Mouse (Mus musculus) CD4-positive, CD25-positive, alpha-beta regulatory T cell, adult 2 months (primary cell): ENCODE measurements at regions not wholly inside any gene's neighbourhood (a gene's known extent, or its start where the extent isn't known, plus 50 kb on each side); places are given as distances from the start of the nearest gene placed in this dataset.

ENCODE experiments used
- DNase-seq: peaks from one replicate; pipeline ENCODE4 v3.0.0-alpha.2; 2012; ENCODE audit warnings: low read depth, low spot score

DNA sequence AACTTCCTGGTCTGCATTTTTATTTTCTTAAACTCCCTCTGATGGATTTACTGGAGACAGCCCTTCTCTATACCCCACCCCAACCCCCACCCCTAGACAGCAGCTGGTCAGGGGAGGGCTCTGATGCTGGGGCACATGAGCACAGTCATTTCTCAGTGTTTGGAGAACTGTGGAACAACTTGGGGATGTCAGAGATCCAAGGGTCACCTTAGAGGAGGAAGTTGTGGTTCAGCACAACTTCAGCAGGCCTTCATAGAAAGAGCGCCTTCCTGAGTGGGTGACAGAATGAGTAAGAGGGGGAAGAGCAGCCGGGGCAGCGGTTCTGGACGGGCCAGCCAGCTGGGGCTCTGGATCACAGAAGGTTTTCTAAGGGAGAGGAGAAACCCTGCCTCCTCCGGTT lies 298.2 kb upstream of the Stt3b start:
- DNase-seq = peak; percentile 18

DNA sequence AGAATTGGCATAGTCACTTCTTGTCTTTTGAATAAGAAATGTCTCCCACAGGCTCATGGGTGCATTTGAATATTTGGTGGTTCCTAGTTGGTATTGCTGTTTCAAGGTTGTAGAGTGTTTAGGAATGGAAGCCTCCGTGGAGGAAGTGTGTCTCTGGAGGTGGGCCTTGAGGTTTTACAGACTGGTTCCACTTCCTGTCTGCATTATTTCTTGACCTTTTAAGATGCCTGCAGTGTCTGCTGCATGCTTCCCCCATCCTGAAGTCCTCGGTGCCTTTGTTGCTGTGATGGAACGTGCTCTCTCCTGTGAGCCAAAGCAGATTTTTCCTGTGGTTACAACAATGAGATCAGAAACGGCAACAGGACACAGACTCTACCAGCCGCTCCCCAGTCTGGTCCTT lies 299.4 kb upstream of the Gadl1 start:
- DNase-seq = peak; percentile 53

DNA sequence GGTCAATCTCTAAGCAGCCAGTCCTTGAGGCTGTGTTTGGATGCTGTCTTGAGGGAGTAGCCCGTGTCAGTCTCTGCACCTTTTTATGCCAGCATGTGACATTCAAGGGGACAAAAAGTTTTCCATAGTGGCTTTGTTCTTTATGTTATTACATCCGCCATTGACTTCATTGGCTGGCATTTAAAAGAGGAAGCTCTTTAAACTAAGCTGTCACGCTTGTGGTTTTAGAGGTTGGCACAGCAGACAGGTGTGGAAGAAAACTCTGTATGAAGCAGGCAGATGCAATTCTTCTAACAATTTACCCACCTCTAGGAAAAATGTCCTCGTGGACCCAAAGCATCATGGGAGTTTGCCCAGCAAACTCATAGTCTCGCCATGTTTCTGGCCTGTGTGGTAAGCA lies 297.5 kb upstream of the Gadl1 start:
- peak; percentile 84 for DNase-seq

DNA sequence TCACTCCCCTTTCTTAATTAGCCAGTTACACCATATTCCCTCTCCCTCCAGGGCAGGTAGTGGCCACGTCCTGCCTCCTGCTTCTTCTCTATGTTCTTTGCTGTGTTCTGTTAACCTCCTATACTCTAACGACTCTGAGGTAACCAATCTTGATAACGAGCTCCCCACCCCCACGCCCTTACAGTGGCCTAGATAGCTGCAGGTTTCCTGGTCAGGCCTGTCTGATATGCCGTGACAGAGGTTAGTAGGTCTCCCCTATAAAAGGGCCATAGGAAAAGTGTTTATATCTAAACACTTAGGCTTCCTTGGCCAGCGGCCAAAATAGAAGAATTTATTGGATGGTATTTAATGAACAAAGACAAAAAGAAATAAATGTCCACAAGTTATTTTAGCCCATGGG lies 296.3 kb upstream of the Gadl1 start:
- DNase-seq = peak; percentile 20

DNA sequence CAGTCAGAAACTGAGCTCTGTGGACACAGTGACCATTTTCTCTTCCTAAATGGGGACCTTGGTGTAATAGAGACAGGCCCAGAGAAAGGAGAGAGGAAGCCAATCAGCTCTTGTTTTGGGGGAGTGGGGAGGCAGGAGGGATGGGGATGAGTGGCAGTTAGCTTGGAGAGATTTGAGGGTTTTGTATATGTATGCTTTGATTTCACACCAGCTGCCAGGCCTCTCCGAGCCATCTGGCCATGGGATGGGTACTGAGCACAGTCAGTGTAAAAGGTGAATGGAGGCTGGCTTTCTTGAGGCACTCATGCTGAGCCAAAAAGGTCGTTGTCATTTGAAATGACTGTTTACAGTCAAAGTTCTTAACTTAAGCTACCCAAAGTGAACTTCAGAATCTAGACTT lies 295.2 kb upstream of the Gadl1 start:
- no peak for DNase-seq

DNA sequence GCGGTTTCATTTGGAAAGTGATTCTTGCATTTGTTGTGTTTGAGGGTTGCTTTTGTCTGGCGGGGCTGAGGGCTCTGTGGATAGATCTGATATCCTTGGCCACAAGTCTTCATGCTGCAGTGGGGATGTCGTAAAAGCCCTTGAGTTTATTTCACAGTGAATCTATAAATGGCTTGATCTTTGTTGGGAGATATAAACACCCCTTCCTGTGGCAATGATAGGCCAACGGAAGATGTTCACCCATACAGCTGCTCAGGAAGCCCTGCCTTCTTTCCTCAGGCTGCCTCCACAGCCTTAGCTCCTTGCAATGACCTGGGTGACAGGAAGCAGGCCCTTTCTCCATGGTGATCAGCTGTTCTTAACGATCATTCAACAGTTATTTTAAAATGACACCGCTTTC lies 291.3 kb upstream of the Gadl1 start:
- peak; percentile 59 for DNase-seq

DNA sequence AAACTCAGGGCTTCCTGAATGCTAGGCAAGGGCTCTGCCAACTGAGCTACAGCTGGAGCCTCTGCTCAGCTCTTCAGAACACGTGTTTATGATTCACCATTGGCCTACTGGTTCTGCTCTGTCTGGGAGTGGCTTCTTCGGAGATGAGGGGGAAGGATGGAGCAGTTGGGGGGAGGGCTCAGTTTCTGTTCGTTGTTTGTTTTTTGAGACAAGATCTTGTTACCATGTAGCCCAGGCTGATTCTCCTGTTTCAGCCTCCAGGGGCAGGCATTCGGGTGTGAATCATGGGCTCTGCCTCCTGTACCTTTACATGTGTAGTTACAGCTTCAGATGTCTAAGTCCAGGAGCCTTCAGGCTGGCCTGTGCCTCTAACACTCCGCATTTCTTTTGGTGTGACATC lies 285.3 kb upstream of the Gadl1 start:
- DNase-seq = peak; percentile 93

DNA sequence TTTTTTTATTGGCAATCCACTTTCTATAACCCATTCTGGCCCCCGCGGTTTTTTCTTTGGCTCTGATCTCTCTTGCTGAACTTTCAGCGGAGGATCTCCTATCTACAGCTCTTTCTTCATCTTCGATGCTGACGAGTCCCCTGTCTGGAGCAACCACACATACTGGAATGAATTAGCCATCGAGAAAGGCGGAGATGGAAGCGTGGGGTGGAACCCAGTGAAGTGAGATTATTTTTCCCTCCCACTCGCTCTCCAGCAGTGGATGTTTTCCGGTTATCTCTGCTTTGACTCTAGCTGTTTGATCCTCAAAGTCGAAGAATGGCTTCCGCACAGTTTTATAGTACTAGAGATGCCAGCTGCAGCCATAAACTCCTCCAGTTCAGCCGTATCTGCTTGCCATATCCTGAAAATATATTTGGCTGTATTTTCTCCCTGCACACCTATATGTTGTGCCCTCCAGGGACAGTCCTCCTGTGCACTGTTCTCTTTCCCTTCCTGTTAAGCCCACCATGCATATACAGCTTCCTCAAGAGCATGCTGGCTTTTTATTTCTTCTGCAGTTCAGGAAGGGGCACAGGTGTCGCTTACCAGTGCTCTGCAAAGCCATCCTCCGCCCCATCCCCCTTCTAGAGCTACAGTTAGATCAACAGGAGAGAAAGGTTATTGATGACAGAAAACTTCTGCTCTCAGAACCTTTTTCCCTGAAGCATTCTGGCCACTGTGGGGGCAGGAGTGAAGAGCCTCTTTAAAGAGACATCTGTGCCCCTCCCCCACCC lies 284.3 kb upstream of the Gadl1 start:
- peak; percentile 56 for DNase-seq

DNA sequence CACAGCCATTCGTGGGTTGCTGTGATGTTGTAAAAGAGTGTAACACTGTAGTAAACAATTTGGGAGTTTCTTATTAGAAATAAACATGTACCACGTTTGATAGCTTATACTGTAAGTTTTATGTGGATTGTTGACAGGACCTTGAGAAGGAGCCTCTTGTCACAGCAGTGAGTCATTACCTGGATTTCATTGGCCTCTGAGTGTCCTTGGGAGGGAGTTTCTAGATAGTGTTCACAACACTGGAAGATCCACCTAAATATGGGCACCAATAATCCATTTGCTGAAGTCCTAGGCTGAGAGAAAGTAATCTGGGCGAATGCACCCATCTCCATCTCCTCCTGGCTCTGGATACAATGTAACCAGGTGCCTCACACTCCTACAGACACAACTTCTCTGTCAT lies 281.7 kb upstream of the Gadl1 start:
- DNase-seq = no peak

DNA sequence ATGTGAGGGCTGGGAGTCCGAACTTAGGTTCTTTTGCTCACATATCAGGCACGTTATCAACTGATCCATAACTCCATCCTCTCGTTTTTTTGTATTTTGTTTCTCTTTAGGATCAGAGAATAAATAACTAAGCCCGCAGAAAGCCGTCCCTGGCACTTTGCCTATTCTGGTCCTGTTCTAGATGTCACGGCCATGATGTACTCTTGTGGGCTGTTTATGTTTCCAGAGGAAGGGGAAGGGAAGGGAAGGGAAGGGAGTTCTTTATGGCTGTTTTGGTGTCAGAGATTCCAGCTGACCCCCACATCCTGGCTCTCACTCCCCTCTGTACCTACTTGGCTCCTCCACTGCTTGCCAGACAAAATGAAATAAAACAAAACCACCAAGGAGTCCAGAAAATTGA lies 272.1 kb upstream of the Gadl1 start:
- no peak for DNase-seq

DNA sequence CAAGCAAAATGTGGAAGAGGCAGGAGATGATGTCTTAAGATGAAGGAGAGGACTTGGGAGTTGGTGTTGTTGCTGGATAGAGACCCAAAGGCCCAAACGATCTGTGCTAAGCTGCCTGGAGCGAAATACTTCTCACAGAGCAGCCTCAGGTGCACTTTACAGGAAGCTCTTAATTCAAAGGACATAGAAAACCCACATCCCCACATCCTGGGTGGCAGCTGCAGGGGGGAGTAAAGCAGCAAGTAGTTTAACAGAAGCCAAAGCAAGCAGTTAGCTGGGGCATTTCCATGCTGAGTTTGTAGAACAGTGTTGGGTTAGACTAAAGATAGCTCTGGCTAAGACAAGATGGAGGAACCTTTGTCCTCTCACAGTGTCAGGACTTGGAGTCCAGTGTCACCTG lies 268.5 kb upstream of the Gadl1 start:
- peak; percentile 27 for DNase-seq

DNA sequence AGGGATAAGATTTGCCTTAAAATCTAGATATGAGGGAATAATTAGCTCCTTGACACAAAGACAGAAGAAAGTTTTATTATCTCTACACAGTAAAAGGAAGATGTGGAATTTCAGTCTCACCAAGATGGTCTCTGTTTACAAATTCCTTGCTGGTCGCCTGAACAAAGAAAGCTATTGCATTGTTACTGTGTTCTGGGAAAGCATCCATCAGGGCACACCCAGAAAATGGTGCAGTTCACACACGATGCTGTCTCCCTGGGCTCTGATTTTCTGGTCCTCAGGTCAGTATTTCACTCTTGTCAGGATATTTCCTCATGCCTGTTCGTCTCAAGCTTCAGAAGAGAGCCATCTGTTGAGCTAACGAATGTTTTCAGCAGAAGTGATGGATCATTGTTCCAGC lies 267.2 kb upstream of the Gadl1 start:
- DNase-seq = no peak

DNA sequence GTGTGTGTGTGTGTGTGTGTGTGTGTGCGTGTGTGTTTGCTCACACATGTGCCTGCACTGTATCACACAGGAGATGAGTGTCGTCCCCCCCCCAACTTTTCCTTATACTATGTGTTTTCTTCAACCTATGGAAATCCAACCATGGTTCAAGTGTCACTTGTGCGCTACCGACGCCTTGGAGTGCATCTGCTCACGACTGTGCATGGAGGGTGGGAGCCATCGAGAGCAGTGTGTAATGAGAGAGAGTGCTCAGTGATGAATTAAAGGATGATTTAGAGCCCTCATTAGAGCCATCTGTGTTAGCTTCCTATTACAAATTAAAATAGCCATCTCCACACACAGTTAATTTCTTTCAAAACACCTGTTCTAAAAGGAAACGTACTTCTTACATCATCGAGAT lies 264.3 kb upstream of the Gadl1 start:
- no peak for DNase-seq

DNA sequence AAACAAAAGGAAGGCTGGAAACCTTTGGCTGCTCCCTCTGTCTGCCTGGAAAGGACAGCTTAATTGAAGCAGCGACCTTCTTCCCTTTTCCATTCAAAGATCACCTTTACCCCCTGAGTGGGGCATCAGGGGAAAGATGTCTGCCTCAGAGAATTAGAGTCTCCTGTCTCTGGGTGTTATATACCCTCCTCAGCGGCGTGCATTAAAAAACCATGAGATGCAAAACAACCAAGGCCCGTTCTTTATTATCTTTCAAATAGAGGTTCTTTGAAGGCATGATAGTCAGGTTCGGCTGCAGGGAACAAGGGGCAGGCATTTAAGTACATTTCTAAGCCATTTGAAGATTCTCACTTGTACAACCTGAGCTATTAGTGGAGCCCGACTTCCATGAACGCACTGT lies 263.0 kb upstream of the Gadl1 start:
- DNase-seq = no peak

DNA sequence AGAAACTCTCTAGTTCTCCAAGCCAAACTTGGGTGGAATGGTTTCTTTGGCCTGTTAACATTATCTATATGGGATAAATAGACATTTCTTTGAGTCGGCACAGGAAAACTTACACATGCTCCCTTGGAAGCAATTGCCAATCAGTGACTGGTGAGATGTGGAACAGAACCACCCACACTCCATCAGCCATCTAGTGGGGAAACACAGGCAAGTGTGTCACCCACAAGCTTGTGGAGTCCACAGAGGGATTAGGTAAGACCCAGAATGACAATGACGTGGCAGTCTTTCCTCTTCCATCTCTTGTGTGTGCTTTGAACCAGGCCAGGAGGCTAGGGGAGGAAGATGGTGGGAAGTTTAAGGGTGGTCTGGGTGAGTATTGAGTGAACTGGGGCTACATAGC lies 257.5 kb upstream of the Gadl1 start:
- no peak for DNase-seq

DNA sequence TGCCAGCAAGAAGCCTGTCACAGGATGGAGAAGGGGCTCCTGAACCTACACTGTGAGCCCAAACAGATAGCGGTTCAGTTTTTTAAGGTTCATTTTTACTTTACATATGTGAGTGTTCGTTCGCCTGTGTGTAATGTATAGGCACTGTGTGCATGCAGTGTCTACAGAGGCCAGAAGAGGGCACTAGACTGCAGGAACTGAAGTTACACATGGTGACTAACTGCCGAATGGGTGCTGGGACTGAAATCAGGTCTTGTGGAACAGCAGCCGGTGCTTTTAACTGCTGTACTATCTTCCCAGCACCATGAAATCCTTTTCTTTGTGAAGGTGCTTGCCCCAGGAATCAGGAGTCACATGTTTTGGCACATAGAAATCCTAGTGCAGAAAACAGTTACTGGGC lies 256.1 kb upstream of the Gadl1 start:
- peak; percentile 9 for DNase-seq

DNA sequence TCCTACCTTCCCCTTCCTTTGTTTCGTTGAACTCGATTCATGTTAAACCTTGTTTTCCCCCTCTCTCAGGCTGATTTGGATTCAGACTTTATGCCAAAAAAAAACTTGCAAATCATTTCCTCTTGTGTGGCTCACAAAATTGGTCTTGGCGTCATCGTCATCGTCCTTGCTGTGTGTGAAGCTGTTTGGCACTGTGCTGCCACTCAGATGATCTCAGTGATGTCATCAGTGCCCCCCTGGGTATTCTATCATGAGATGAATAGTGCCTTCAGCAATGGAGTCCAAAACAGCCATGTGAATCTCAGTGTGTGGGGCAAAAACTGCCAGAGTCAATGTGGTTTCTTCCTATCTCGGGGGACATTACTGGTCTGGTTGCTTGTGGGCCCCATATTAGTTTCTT lies 254.3 kb upstream of the Gadl1 start:
- DNase-seq = no peak

DNA sequence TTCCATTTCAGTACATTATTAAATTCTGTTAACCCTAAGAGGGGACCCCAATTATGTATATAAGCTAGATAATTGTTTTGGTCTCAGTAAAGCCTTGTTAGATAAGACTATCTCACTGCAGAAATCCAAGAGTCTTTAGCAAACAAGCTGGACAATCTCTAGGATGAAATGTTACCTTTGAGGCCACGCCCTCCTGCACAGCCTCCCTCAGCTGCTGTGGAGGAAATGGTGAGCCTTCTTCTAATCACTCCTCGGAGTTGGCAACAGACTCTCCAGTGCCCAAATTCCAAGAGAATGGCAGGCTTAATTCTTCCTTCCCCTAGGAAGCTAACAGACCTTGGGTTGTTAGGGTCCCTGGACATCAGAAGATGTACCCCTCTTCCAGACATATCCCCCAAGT lies 252.7 kb upstream of the Gadl1 start:
- no peak for DNase-seq

DNA sequence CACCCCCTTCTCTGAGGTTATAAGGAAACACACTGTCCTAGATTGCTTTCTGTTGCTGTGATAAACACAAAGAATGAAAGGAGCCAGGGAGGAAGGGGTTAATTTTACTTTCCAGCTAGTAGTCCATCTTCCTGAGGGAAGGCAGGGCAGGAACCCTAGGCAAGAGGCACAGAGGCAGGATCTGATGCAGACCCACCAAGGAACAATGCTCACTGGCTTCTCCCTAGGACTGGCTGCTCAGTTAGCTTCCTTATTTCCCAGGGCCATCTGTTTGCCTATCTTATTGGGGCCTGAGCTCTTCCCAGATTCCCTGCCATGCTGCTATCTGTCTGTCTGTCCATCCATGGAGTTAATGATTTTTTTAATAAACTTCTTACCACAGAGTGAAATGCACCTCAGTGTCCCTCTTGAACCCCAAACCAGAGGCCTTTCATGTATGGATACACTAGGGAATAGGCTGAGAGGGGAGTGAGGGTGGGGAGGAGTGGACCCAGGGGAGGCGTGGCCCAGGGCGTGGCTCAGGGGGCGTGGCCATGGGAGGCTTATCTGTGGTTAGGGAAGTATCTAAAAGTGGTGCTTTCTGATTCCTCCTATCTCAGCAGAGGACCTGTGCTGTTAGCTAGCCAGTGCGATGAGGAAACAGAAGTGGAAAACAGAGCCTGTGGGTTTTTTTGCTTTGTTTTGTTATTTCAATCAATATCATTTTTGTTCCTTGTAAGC lies 252.1 kb upstream of the Gadl1 start:
- DNase-seq = peak; percentile 29

DNA sequence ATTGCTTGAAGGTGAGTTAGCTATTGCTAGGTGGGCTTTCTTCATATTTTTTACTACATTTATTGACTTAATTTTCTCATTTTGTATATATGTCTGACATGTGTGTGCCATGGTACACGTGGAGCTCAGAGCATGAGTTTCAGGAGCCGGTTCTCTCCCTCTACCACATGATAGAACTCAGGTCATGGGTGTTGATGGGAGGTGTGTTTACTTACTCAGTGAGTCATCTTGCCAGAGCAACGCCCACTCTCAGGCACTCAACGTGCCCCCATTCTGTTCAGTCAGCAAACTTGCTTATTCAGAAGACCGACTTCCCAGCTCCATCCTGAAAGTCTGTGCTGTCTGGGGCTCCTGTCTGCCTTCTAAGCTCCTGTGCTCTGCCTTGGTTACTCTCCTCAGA lies 250.8 kb upstream of the Gadl1 start:
- DNase-seq = no peak

DNA sequence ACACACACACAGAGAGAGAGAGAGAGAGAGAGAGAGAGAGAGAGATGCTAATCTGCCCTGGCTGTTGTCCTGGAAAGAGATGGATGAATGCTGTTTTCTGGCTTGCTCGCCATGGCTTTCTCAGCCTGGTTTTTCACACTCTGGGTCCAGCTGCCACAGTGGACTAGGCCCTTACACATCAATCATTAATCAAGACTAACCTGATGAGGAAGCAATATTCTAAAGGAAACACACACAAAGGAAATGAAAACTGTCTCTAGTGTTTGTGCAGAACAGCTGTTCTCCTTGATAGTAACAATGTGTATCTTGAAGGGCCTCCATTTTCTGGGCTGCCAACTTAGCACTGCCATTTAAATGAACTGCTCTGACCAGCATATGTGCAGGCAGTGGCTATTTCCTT lies 248.9 kb upstream of the Gadl1 start:
- DNase-seq = no peak

DNA sequence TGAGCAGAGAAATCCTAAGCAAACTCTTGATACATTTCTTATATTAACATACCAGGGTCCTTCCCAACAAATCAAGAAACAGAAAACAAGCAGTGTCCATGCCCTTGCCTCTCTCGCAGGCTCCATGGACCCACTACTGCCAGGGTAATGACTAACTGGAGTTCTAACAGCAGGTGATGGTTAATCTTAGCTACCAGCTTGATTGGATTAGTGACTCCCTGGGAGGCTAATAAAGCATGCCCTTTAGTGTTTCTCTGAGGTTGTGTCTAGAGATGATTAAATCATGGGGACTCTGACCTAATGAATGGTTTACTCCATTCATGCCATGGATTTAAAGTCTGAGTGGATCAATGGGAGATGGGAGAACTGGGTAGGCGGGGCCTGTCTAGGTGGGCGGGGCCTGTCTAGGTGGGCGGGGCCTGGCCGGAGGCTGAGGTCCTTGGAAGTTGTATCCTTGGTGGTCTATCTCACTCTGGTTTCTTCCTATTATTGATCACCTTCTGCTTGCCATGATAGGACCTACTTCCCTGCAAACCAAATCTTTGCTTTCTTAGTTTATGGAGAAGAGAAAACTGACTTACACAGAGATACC lies 247.3 kb upstream of the Gadl1 start:
- no peak for DNase-seq
